Mouse (Mus musculus): ENCODE measurements at regions not wholly inside any gene's neighbourhood (a gene's known extent, or its start where the extent isn't known, plus 50 kb on each side); places are given as distances from the start of the nearest gene placed in this dataset.

- H3K9ac ChIP-seq (replicated peaks), result no peak overlapping the region
Observed at GRCm38 (mm10) chr5:51937320-51937719, 253.0 kb downstream of the Dhx15 start.

GRCm38 (mm10) chr5:51935391-51936354, 254.6 kb downstream of the Dhx15 start:
- no peak overlapping the region for H3K9ac ChIP-seq (replicated peaks)
- ATAC-seq (replicated peaks), result no peak
- no peak overlapping the region for H3K4me2 ChIP-seq (replicated peaks)
- H3K9me3 ChIP-seq, result no peaks in the 10 kb centered on the region
- WGBS, result 68% methylated on average over 17 of the region's 17 CpGs
- no peaks in the 10 kb centered on the region for H3K36me3 ChIP-seq
- H3K27me3 ChIP-seq, result no peaks in the 10 kb centered on the region
- H3K4me1 ChIP-seq, result no peaks in the 10 kb centered on the region
- no peak overlapping the region for H3K4me3 ChIP-seq
- H3K27ac ChIP-seq (replicated peaks), result no peak overlapping the region

More at GRCm38 (mm10) chr5:51937320-51937719, 253.0 kb downstream of the Dhx15 start:
- no peaks in the 10 kb centered on the region for H3K36me3 ChIP-seq
- WGBS, result 89% methylated on average over 6 of the region's 6 CpGs
- H3K4me3 ChIP-seq, result no peak overlapping the region
- H3K4me2 ChIP-seq (replicated peaks), result no peak overlapping the region
- H3K4me1 ChIP-seq, result no peaks in the 10 kb centered on the region
- H3K27me3 ChIP-seq, result no peaks in the 10 kb centered on the region
- no peak overlapping the region for H3K27ac ChIP-seq (replicated peaks)
- no peak for ATAC-seq (replicated peaks)
- no peaks in the 10 kb centered on the region for H3K9me3 ChIP-seq

- no peak overlapping the region for H3K4me3 ChIP-seq
- no peak for ATAC-seq (replicated peaks)
- H3K27me3 ChIP-seq, result no peaks in the 10 kb centered on the region
- no peaks in the 10 kb centered on the region for H3K4me1 ChIP-seq
- no peak overlapping the region for H3K27ac ChIP-seq (replicated peaks)
- no peak overlapping the region for H3K4me2 ChIP-seq (replicated peaks)
- H3K9me3 ChIP-seq, result no peaks in the 10 kb centered on the region
- no peaks in the 10 kb centered on the region for H3K36me3 ChIP-seq
- 85% methylated on average over 4 of the region's 4 CpGs for WGBS
- no peak overlapping the region for H3K9ac ChIP-seq (replicated peaks)
Observed at GRCm38 (mm10) chr5:51934910-51935309, 255.4 kb downstream of the Dhx15 start.

- ATAC-seq (replicated peaks), result no peak
- 0 out of 2 replicates have a peak, but pooled peaks cover 3% of the 10 kb centered on the region for H3K4me1 ChIP-seq
- H3K27me3 ChIP-seq, result no peaks in the 10 kb centered on the region
- no peak overlapping the region for H3K27ac ChIP-seq (replicated peaks)
- WGBS, result 89% methylated on average over 1 of the region's 1 CpGs
- H3K4me3 ChIP-seq, result no peak overlapping the region
- no peak overlapping the region for H3K9ac ChIP-seq (replicated peaks)
- no peaks in the 10 kb centered on the region for H3K9me3 ChIP-seq
- no peaks in the 10 kb centered on the region for H3K36me3 ChIP-seq
- H3K4me2 ChIP-seq (replicated peaks), result no peak overlapping the region
Observed at GRCm38 (mm10) chr5:51933331-51933730, 257.0 kb downstream of the Dhx15 start.

GRCm38 (mm10) chr5:51930416-51930815, 259.9 kb downstream of the Dhx15 start:
- no peaks in the 10 kb centered on the region for H3K36me3 ChIP-seq
- 0 out of 2 replicates have a peak, but pooled peaks cover 3% of the 10 kb centered on the region for H3K4me1 ChIP-seq
- no peak overlapping the region for H3K4me2 ChIP-seq (replicated peaks)
- H3K27me3 ChIP-seq, result no peaks in the 10 kb centered on the region
- no peak overlapping the region for H3K9ac ChIP-seq (replicated peaks)
- H3K27ac ChIP-seq (replicated peaks), result no peak overlapping the region
- WGBS, result 79% methylated on average over 3 of the region's 3 CpGs
- no peak overlapping the region for H3K4me3 ChIP-seq
- no peak for ATAC-seq (replicated peaks)
- H3K9me3 ChIP-seq, result no peaks in the 10 kb centered on the region

GRCm38 (mm10) chr5:51928801-51929200, 261.5 kb downstream of the Dhx15 start:
- ATAC-seq (replicated peaks), result no peak
- Histone ChIP-seq H3K4me2 (replicated peaks) (no peak overlapping the region), H3K36me3 (no peaks in the 10 kb centered on the region), H3K9me3 (no peaks in the 10 kb centered on the region), H3K27me3 (no peaks in the 10 kb centered on the region), H3K4me3 (no peak overlapping the region), H3K27ac (replicated peaks) (no peak overlapping the region), H3K4me1 (0 out of 2 replicates have a peak, but pooled peaks cover 3% of the 10 kb centered on the region), H3K9ac (replicated peaks) (no peak overlapping the region)
- WGBS, result 80% methylated on average over 3 of the region's 3 CpGs

GRCm38 (mm10) chr5:51923417-51923816, 266.9 kb downstream of the Dhx15 start:
- no peaks in the 10 kb centered on the region for H3K36me3 ChIP-seq
- H3K4me1 ChIP-seq, result no peaks in the 10 kb centered on the region
- H3K27me3 ChIP-seq, result no peaks in the 10 kb centered on the region
- no peaks in the 10 kb centered on the region for H3K9me3 ChIP-seq
- H3K4me3 ChIP-seq, result no peak overlapping the region
- H3K4me2 ChIP-seq (replicated peaks), result no peak overlapping the region
- H3K9ac ChIP-seq (replicated peaks), result no peak overlapping the region
- no peak for ATAC-seq (replicated peaks)
- H3K27ac ChIP-seq (replicated peaks), result no peak overlapping the region
- 54% methylated on average over 7 of the region's 7 CpGs for WGBS

- ATAC-seq (replicated peaks), result no peak
- no peak overlapping the region for H3K4me3 ChIP-seq
- no peaks in the 10 kb centered on the region for H3K4me1 ChIP-seq
- no peak overlapping the region for H3K9ac ChIP-seq (replicated peaks)
- H3K27me3 ChIP-seq, result no peaks in the 10 kb centered on the region
- H3K4me2 ChIP-seq (replicated peaks), result no peak overlapping the region
- H3K27ac ChIP-seq (replicated peaks), result no peak overlapping the region
- no peaks in the 10 kb centered on the region for H3K9me3 ChIP-seq
- 75% methylated on average over 5 of the region's 5 CpGs for WGBS
- H3K36me3 ChIP-seq, result no peaks in the 10 kb centered on the region
Observed at GRCm38 (mm10) chr5:51922973-51923372, 267.3 kb downstream of the Dhx15 start.

- Histone ChIP-seq H3K27ac (replicated peaks) (no peak overlapping the region), H3K9ac (replicated peaks) (no peak overlapping the region), H3K36me3 (no peaks in the 10 kb centered on the region), H3K4me1 (no peaks in the 10 kb centered on the region), H3K4me2 (replicated peaks) (no peak overlapping the region), H3K9me3 (no peaks in the 10 kb centered on the region), H3K27me3 (no peaks in the 10 kb centered on the region), H3K4me3 (no peak overlapping the region)
- no peak for ATAC-seq (replicated peaks)
- WGBS, result 78% methylated on average over 7 of the region's 7 CpGs
Observed at GRCm38 (mm10) chr5:51922494-51922893, 267.8 kb downstream of the Dhx15 start.

- no peak overlapping the region for H3K27ac ChIP-seq (replicated peaks)
- no peak overlapping the region for H3K4me3 ChIP-seq
- H3K9me3 ChIP-seq, result no peaks in the 10 kb centered on the region
- no peaks in the 10 kb centered on the region for H3K36me3 ChIP-seq
- WGBS, result 17% methylated on average over 4 of the region's 4 CpGs
- H3K4me2 ChIP-seq (replicated peaks), result no peak overlapping the region
- ATAC-seq (replicated peaks), result peak; percentile 35; the same call in 1 of the 2 replicates
- H3K27me3 ChIP-seq, result no peaks in the 10 kb centered on the region
- no peak overlapping the region for H3K9ac ChIP-seq (replicated peaks)
- H3K4me1 ChIP-seq, result peaks cover 5% of the 10 kb centered on the region; the same call in 1 of the 2 replicates
Observed at GRCm38 (mm10) chr5:51917812-51918448, 272.4 kb downstream of the Dhx15 start.

- 46% methylated on average over 6 of the region's 6 CpGs for WGBS
- Histone ChIP-seq H3K36me3 (no peaks in the 10 kb centered on the region), H3K4me2 (replicated peaks) (no peak overlapping the region), H3K4me1 (peaks cover 5% of the 10 kb centered on the region; the same call in 1 of the 2 replicates), H3K4me3 (no peak overlapping the region), H3K27ac (replicated peaks) (no peak overlapping the region), H3K9me3 (no peaks in the 10 kb centered on the region), H3K9ac (replicated peaks) (no peak overlapping the region), H3K27me3 (no peaks in the 10 kb centered on the region)
- no peak for ATAC-seq (replicated peaks)
Observed at GRCm38 (mm10) chr5:51914731-51915130, 275.6 kb downstream of the Dhx15 start.

- H3K27ac ChIP-seq (replicated peaks), result no peak overlapping the region
- H3K4me1 ChIP-seq, result no peaks in the 10 kb centered on the region
- no peak for ATAC-seq (replicated peaks)
- no peak overlapping the region for H3K9ac ChIP-seq (replicated peaks)
- H3K27me3 ChIP-seq, result no peaks in the 10 kb centered on the region
- no peaks in the 10 kb centered on the region for H3K36me3 ChIP-seq
- no peak overlapping the region for H3K4me3 ChIP-seq
- H3K9me3 ChIP-seq, result no peaks in the 10 kb centered on the region
- no peak overlapping the region for H3K4me2 ChIP-seq (replicated peaks)
- WGBS, result 79% methylated on average over 8 of the region's 8 CpGs
Observed at GRCm38 (mm10) chr5:51908861-51909260, 281.5 kb downstream of the Dhx15 start.

All from forebrain, embryonic 15.5 days (tissue).